Mouse (Mus musculus): Measurements from ENCODE around the gene Lef1. TPM values are rescaled to one million over a fixed set of nuclear protein-coding genes. Genes with fewer than 3 reads are reported as not detected.

Gene Lef1
- polyA plus RNA-seq, 1 experiment from 2014 or later: 48.3 TPM

DNA sequence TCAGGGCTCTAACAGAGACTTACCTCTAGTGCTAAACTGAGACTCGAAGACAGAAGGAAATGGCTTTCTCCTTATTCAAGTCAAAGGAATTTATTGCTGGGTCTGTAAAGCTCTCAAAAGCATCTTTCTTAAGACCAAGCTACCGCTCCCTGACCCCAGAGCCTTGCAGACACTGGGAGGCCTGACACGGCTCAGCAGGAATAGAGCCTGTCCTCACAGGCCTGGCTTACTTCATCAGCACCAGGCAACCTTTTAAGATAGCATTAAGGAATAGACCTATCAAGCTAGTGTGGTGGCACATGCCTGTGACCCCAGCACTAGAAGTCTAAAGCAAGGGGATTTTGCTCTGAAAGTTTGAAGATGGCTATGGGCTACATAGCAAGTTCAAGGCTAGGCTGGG, 20.6 kb upstream of the Lef1 start:
- H3K27ac ChIP-seq: no peak overlapping the region
- no peaks in the 10 kb centered on the region for H3K36me3 ChIP-seq (replicated peaks)
- peaks cover 40% of the 10 kb centered on the region for H3K27me3 ChIP-seq (ENCODE audit: poor library complexity, severe bottlenecking)
- no peak for DNase-seq (ENCODE audit: extremely low spot score, low spot score)
- H3K4me1 ChIP-seq: peaks cover 21% of the 10 kb centered on the region
- H3K9me3 ChIP-seq: no peaks in the 10 kb centered on the region
- H3K4me3 ChIP-seq: no peak overlapping the region
- WGBS: 40% methylated on average over 3 of the region's 3 CpGs

GRCm38 (mm10) chr3:131092113-131092512, 18.2 kb upstream of the Lef1 start:
- Histone ChIP-seq H3K4me1 (peaks cover 15% of the 10 kb centered on the region; the same call in 1 of the 2 replicates), H3K27me3 (ENCODE audit: poor library complexity, severe bottlenecking) (peaks cover 17% of the 10 kb centered on the region), H3K4me3 (no peak overlapping the region), H3K36me3 (replicated peaks) (no peaks in the 10 kb centered on the region), H3K27ac (no peak overlapping the region), H3K9me3 (no peaks in the 10 kb centered on the region)
- 77% methylated on average over 6 of the region's 6 CpGs for WGBS
- DNase-seq (ENCODE audit: extremely low spot score, low spot score): no peak

DNA sequence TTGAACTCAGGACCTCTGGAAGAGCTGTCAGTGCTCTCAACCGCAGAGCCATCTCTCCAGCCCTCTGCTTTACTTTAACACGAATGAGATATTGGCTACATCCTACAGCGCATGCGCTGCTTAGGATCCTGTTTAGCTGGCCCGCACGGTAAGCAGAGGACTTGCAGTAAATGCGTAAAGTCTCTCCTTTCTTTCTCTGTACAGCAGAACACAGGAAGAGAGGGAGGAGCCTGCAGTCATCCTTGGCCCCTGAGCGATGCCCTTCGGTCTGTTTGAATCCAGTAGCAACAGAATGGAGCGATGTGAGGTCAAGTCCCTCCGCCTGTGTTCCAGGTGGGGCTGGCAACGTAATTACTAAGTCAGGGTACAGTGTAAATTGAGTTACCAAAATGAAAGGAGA, 16.5 kb upstream of the Lef1 start:
- Histone ChIP-seq H3K4me3 (no peak overlapping the region), H3K9me3 (no peaks in the 10 kb centered on the region), H3K27ac (no peak overlapping the region), H3K27me3 (ENCODE audit: poor library complexity, severe bottlenecking) (0 out of 2 replicates have a peak, but pooled peaks cover 6% of the 10 kb centered on the region), H3K36me3 (replicated peaks) (no peaks in the 10 kb centered on the region), H3K4me1 (peaks cover 15% of the 10 kb centered on the region; the same call in 1 of the 2 replicates)
- DNase-seq (ENCODE audit: extremely low spot score, low spot score): no peak
- 82% methylated on average over 12 of the region's 12 CpGs for WGBS

- 0 out of 2 replicates have a peak, but pooled peaks cover 6% of the 10 kb centered on the region for H3K27me3 ChIP-seq (ENCODE audit: poor library complexity, severe bottlenecking)
- no peaks in the 10 kb centered on the region; the same call in 1 of the 2 replicates for H3K9me3 ChIP-seq
- no peak overlapping the region for H3K27ac ChIP-seq
- H3K4me3 ChIP-seq: no peak overlapping the region
- no peak for DNase-seq (ENCODE audit: extremely low spot score, low spot score)
- peaks cover 10% of the 10 kb centered on the region; the same call in 1 of the 2 replicates for H3K4me1 ChIP-seq
- no peaks in the 10 kb centered on the region for H3K36me3 ChIP-seq (replicated peaks)
- 97% methylated on average over 4 of the region's 4 CpGs for WGBS
These were observed 14.2 kb upstream of the Lef1 start for GRCm38 (mm10) chr3:131096105-131096504.

- Histone ChIP-seq H3K36me3 (replicated peaks) (no peaks in the 10 kb centered on the region), H3K4me1 (peaks cover 42% of the 10 kb centered on the region), H3K9me3 (no peaks in the 10 kb centered on the region; the same call in 1 of the 2 replicates), H3K27me3 (ENCODE audit: poor library complexity, severe bottlenecking) (peaks cover 47% of the 10 kb centered on the region), H3K27ac (peak overlapping the region; percentile 58; the same call in 1 of the 2 replicates), H3K4me3 (no peak overlapping the region)
- WGBS: 16% methylated on average over 13 of the region's 13 CpGs
- DNase-seq (ENCODE audit: extremely low spot score, low spot score): no peak
These were observed 8.0 kb upstream of the Lef1 start for GRCm38 (mm10) chr3:131102191-131102774.

GRCm38 (mm10) chr3:131105362-131105761, 4.9 kb upstream of the Lef1 start:
- H3K4me3 ChIP-seq: peak overlapping the region; percentile 51
- peaks cover 71% of the 10 kb centered on the region for H3K4me1 ChIP-seq
- no peak for DNase-seq (ENCODE audit: extremely low spot score, low spot score)
- peak overlapping the region; percentile 88 for H3K27ac ChIP-seq
- H3K36me3 ChIP-seq (replicated peaks): no peaks in the 10 kb centered on the region
- WGBS: 47% methylated on average over 8 of the region's 8 CpGs
- H3K9me3 ChIP-seq: no peaks in the 10 kb centered on the region
- peaks cover 75% of the 10 kb centered on the region for H3K27me3 ChIP-seq (ENCODE audit: poor library complexity, severe bottlenecking)

DNA sequence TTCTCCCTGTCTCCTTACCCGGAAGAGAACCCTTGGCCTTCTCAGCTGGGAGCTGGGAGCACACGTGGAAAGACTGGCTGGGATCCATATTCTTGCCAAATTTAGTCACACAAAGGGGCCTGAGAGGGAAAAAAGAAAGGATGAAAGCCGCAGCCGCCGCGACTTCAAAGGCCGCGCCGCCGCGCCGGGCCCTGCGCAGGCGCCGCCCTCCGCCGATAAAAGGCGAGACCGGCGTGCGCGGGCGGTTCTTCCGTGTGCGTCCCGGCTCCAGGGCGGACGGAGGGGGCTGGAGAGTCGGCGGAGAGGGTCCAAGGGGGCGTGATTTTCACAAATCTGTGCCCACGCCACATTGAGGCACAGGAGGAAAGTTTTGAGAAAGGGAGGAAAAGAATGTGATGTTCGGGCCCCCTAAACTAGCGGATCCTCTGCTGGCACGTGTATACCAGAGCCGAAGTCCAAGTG, 4.3 kb upstream of the Lef1 start:
- Histone ChIP-seq H3K4me1 (peaks cover 75% of the 10 kb centered on the region), H3K4me3 (peak overlapping the region; percentile 51), H3K9me3 (no peaks in the 10 kb centered on the region), H3K36me3 (replicated peaks) (no peaks in the 10 kb centered on the region), H3K27ac (peak overlapping the region; percentile 88), H3K27me3 (ENCODE audit: poor library complexity, severe bottlenecking) (peaks cover 75% of the 10 kb centered on the region)
- DNase-seq (ENCODE audit: extremely low spot score, low spot score): peak; percentile 84
- under 1% methylated on average over 36 of the region's 36 CpGs for WGBS

DNA sequence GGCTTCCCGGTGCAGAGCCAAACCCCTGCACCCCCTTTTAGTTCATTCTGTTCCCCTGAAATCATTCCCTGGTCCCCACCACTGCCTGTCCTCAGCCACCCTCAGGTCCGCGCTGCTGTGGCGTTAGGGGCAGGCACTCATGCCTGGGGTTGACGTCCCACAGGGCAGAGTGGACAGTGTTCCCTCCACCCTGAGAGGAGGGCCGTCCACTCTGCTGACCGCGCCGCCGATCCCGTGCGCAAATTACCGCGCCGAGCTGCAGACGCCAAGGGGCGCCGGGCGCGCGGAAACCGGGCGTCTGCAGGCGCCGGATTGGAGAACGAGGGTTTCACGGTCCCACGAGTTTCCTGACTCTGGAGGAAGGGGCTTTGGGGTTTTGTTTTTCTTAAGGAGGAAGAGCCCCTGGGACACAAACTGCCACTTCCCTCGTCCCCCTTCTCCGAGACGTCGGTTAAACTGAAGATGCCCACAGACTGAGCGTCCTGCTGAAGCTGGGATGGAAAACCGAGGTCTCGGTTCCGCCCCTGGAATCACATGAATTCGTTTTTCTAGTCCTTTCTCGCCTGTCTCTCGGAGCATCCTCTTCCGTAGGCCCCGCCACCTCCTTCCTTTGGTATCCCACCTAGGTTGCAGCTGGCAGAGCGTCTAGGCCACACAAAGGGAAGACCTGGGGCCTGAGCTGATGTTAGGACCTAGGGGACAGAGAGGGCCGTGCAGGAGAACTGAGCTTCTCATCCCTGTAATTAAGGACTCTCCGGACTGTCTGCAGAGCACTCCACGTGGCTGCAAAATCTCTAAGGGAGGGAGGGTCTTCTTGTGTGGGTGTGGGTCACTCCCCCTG, 3.6 kb upstream of the Lef1 start:
- peaks cover 75% of the 10 kb centered on the region for H3K27me3 ChIP-seq (ENCODE audit: poor library complexity, severe bottlenecking)
- WGBS: under 1% methylated on average over 45 of the region's 45 CpGs
- DNase-seq (ENCODE audit: extremely low spot score, low spot score): peak; percentile 61
- peaks cover 82% of the 10 kb centered on the region for H3K4me1 ChIP-seq
- H3K9me3 ChIP-seq: no peaks in the 10 kb centered on the region
- no peaks in the 10 kb centered on the region for H3K36me3 ChIP-seq (replicated peaks)
- peak overlapping the region; percentile 88 for H3K27ac ChIP-seq
- peak overlapping the region; percentile 51 for H3K4me3 ChIP-seq

DNA sequence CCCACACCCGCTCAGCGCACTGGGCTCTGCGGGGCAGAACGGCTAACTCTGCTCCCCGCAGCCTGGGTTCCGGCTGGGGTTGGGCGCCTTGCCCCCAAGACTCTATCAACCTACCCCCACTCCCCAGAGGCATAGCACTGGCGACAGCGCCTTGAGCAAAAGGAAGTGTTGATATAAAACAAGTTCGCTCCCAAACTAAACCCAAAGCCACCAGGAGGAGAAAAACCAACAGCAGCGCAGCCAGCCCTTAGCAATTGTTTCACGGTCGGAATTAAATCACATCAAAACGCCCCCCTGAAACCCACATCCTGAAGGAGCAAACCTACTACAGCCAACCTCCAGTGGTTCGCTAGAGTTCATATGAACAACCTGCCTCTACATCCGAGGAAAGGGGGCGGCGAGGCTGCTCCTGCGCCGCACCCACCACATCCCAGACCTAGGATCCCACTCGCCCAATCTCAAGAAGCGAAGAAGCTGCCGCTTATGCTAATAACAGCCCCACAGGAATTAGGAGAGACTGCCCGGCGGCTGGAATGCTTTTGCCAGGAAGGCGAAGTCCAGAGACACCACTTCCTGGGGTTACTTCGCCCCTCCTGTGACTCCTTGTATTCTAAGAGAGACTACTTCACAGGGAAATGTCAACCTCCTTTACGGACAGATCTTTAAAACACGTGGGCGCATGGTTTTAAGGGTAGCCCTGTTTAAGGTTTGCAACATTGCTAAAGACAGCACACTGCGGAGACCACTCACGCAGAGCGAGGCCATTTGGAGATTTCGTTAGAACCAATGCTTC, 2.8 kb upstream of the Lef1 start:
- peak; percentile 54 for DNase-seq (ENCODE audit: extremely low spot score, low spot score)
- Histone ChIP-seq H3K36me3 (replicated peaks) (no peaks in the 10 kb centered on the region), H3K27me3 (ENCODE audit: poor library complexity, severe bottlenecking) (peaks cover 70% of the 10 kb centered on the region), H3K9me3 (no peaks in the 10 kb centered on the region), H3K4me1 (peaks cover 82% of the 10 kb centered on the region), H3K4me3 (peak overlapping the region; percentile 51), H3K27ac (peak overlapping the region; percentile 88)
- WGBS: under 1% methylated on average over 34 of the region's 34 CpGs

GRCm38 (mm10) chr3:131108094-131108653, 2.1 kb upstream of the Lef1 start:
- peak overlapping the region; percentile 51 for H3K4me3 ChIP-seq

GRCm38 (mm10) chr3:131109066-131109685, 1.1 kb upstream of the Lef1 start:
- Histone ChIP-seq H3K27ac (peak overlapping the region; percentile 98), H3K4me3 (peak overlapping the region; percentile 92), H3K27me3 (ENCODE audit: poor library complexity, severe bottlenecking) (peaks cover 53% of the 10 kb centered on the region), H3K9me3 (no peaks in the 10 kb centered on the region), H3K36me3 (replicated peaks) (peaks cover 3% of the 10 kb centered on the region), H3K4me1 (peaks cover 90% of the 10 kb centered on the region)
- under 1% methylated on average over 15 of the region's 15 CpGs for WGBS
- DNase-seq (ENCODE audit: extremely low spot score, low spot score): no peak

More at GRCm38 (mm10) chr3:131108094-131108653, 2.1 kb upstream of the Lef1 start:
- H3K4me1 ChIP-seq: peaks cover 84% of the 10 kb centered on the region
- no peaks in the 10 kb centered on the region for H3K9me3 ChIP-seq
- under 1% methylated on average over 9 of the region's 9 CpGs for WGBS
- H3K27ac ChIP-seq: peak overlapping the region; percentile 88; the same call in 1 of the 2 replicates
- DNase-seq (ENCODE audit: extremely low spot score, low spot score): no peak
- H3K36me3 ChIP-seq (replicated peaks): no peaks in the 10 kb centered on the region
- peaks cover 63% of the 10 kb centered on the region for H3K27me3 ChIP-seq (ENCODE audit: poor library complexity, severe bottlenecking)

GRCm38 (mm10) chr3:131109686-131110070, 593 bp upstream of the Lef1 start:
- WGBS: 0% methylated on average over 14 of the region's 14 CpGs
- Histone ChIP-seq H3K4me1 (peaks cover 94% of the 10 kb centered on the region), H3K36me3 (replicated peaks) (peaks cover 8% of the 10 kb centered on the region), H3K27me3 (ENCODE audit: poor library complexity, severe bottlenecking) (peaks cover 50% of the 10 kb centered on the region), H3K27ac (peak overlapping the region; percentile 98), H3K9me3 (no peaks in the 10 kb centered on the region), H3K4me3 (peak overlapping the region; percentile 92)
- DNase-seq (ENCODE audit: extremely low spot score, low spot score): peak; percentile 52

Measured in forebrain, embryonic 10.5 days (tissue).